Mouse (Mus musculus): ENCODE results near the gene Ppp1r12a.

DNA sequence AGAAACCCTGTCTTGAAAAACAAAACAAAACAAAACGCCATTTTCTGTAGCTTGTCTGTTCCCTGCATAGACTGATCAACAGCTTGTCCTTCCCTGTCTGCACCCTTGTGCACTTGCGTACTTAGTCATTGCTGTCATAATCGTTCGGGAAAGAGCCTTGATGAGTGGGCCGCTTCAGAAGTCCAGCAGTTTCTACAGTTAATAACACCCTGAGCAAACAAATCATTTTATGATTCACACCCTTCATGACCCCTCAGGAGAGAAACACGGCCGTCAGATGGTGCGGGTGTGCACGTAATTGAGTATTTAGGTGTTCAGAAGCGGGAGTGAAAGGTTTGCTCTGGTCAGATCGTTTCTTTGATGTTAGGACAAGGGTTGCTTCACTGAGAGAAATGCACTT lies 137.8 kb downstream of the Ppp1r12a start:
- TF ChIP-seq CTCF (IDR thresholded peaks at IDR 0.05; ENCODE audit: extremely low read depth, insufficient read depth, low read length), result no peak
- no peak for TF ChIP-seq POLR2A (IDR thresholded peaks at IDR 0.05; ENCODE audit: extremely low read depth, insufficient read depth, low read length)
